Mouse (Mus musculus) liver, postnatal 0 days (tissue): ENCODE results near the gene Sipa1l3. TPM values are rescaled to one million over a fixed set of nuclear protein-coding genes. Genes with fewer than 3 reads are reported as not detected.

Experiments used
- ATAC-seq: fragments of 200-750 bp; cut with Nextera tagmentation; 2 replicates; pipeline ENCODE4 v1.8.0; 2017; ENCODE audit warnings: mild to moderate bottlenecking, moderate library complexity
- DNase-seq: peaks from one replicate; pipeline ENCODE4 v3.0.0-alpha.2; 2016
- H3K27ac ChIP-seq: fragments of 300-500 bp; sonication (generic); 2 replicates; pipeline ENCODE4 v1.5.1; 2014; ENCODE audit warnings: antibody characterized with exemption, moderate library complexity, mild to moderate bottlenecking, low read depth
- H3K27me3 ChIP-seq: fragments of 300-500 bp; sonication (generic); 2 replicates; pipeline ENCODE4 v1.6.1; 2014; ENCODE audit warnings: low read length, control low read depth, mixed read lengths; ENCODE audit not compliant: insufficient read depth
- H3K36me3 ChIP-seq: fragments of 300-500 bp; sonication (generic); replicated peaks from 2 replicates; pipeline ENCODE4 v1.6.1; 2014; ENCODE audit warnings: mild to moderate bottlenecking, control low read depth, low read length, moderate library complexity, mixed read lengths; ENCODE audit not compliant: insufficient read depth
- H3K4me1 ChIP-seq: fragments of 300-500 bp; sonication (generic); 2 replicates; pipeline ENCODE4 v1.6.1; 2014; ENCODE audit warnings: antibody characterized with exemption, mild to moderate bottlenecking, control low read depth; ENCODE audit not compliant: insufficient read depth
- H3K4me2 ChIP-seq: fragments of 300-500 bp; sonication (generic); 2 replicates; pipeline ENCODE4 v1.6.1; 2014; ENCODE audit warnings: low read depth, mild to moderate bottlenecking, low read length, moderate library complexity, mixed read lengths
- H3K4me3 ChIP-seq: fragments of 300-500 bp; sonication (generic); 2 replicates; pipeline ENCODE4 v1.5.1; 2014; ENCODE audit warnings: low read depth, low read length
- H3K9ac ChIP-seq: fragments of 300-500 bp; sonication (generic); replicated peaks from 2 replicates; pipeline ENCODE4 v1.6.1; 2014; ENCODE audit warnings: mild to moderate bottlenecking, moderate library complexity
- H3K9me3 ChIP-seq: fragments of 300-500 bp; sonication (generic); 2 replicates; pipeline ENCODE4 v1.6.1; 2016; ENCODE audit warnings: mild to moderate bottlenecking, control low read depth, low read length, mixed read lengths
- CTCF ChIP-seq: sonication (generic); IDR thresholded peaks from 2 replicates; pipeline ENCODE4 v1.5.1; 2016; ENCODE audit warnings: antibody characterized with exemption, low read depth
- EP300 ChIP-seq: IDR thresholded peaks from 2 replicates; pipeline ENCODE4 v1.6.1; 2016; ENCODE audit warnings: antibody characterized with exemption, low read depth, mild to moderate bottlenecking
- WGBS: fragments of 180-500 bp; shearing (Covaris S2); extraction: QIAGEN DNeasy Blood & Tissue Kit; methylation state at CpG from one replicate; pipeline ENCODE4 v1.1.7; 2014; ENCODE audit not compliant: insufficient replicate concordance; 5-methylcytosine and 5-hydroxymethylcytosine counted together
- polyA plus RNA-seq: library from polyadenylated mRNA; unstranded; fragments of >200 nt; fragmentation: Nextera tagmentation; extraction: Ambion mirVana; gene quantifications from 2 replicates; pipeline ENCODE4 v1.2.1, GENCODE M21; 2015

Gene Sipa1l3
- polyA plus RNA-seq, 1 experiment from 2014 or later, result 1.7 TPM

GRCm38 (mm10) chr7:29372123-29372522 lies 146.3 kb downstream of the Sipa1l3 start:
- no peak overlapping the region for H3K4me3 ChIP-seq
- ATAC-seq, result no peak
- no peak overlapping the region for H3K9ac ChIP-seq
- WGBS, result 75% methylated on average over 5 of the region's 5 CpGs
- no peaks in the 10 kb centered on the region for H3K9me3 ChIP-seq
- no peaks in the 10 kb centered on the region for H3K27me3 ChIP-seq
- H3K4me1 ChIP-seq, result no peaks in the 10 kb centered on the region
- TF ChIP-seq EP300 (no peak), CTCF (no peak)
- H3K27ac ChIP-seq, result no peak overlapping the region
- peaks cover 5% of the 10 kb centered on the region for H3K36me3 ChIP-seq
- H3K4me2 ChIP-seq, result no peak overlapping the region
- no peak for DNase-seq

- H3K27me3 ChIP-seq, result no peaks in the 10 kb centered on the region
- DNase-seq (no peak), ATAC-seq (no peak)
- no peak overlapping the region for H3K9ac ChIP-seq
- no peaks in the 10 kb centered on the region for H3K4me1 ChIP-seq
- TF ChIP-seq CTCF, result peak; percentile 53
- no peak for TF ChIP-seq EP300
- H3K36me3 ChIP-seq, result peaks cover 2% of the 10 kb centered on the region
- no peak overlapping the region for H3K4me3 ChIP-seq
- 64% methylated on average over 6 of the region's 6 CpGs for WGBS
- no peak overlapping the region for H3K4me2 ChIP-seq
- H3K27ac ChIP-seq, result no peak overlapping the region
- no peaks in the 10 kb centered on the region for H3K9me3 ChIP-seq
Measured at GRCm38 (mm10) chr7:29370031-29370430, 148.4 kb downstream of the Sipa1l3 start.

- 69% methylated on average over 5 of the region's 5 CpGs for WGBS
- Histone ChIP-seq H3K9ac (no peak overlapping the region), H3K36me3 (peaks cover 2% of the 10 kb centered on the region), H3K4me3 (no peak overlapping the region), H3K27me3 (no peaks in the 10 kb centered on the region), H3K27ac (no peak overlapping the region), H3K4me2 (no peak overlapping the region), H3K4me1 (no peaks in the 10 kb centered on the region), H3K9me3 (no peaks in the 10 kb centered on the region)
- TF ChIP-seq EP300, result no peak
- no peak for TF ChIP-seq CTCF
- ATAC-seq, result no peak
- DNase-seq, result no peak
Measured at GRCm38 (mm10) chr7:29368004-29368320, 150.5 kb downstream of the Sipa1l3 start.

DNA sequence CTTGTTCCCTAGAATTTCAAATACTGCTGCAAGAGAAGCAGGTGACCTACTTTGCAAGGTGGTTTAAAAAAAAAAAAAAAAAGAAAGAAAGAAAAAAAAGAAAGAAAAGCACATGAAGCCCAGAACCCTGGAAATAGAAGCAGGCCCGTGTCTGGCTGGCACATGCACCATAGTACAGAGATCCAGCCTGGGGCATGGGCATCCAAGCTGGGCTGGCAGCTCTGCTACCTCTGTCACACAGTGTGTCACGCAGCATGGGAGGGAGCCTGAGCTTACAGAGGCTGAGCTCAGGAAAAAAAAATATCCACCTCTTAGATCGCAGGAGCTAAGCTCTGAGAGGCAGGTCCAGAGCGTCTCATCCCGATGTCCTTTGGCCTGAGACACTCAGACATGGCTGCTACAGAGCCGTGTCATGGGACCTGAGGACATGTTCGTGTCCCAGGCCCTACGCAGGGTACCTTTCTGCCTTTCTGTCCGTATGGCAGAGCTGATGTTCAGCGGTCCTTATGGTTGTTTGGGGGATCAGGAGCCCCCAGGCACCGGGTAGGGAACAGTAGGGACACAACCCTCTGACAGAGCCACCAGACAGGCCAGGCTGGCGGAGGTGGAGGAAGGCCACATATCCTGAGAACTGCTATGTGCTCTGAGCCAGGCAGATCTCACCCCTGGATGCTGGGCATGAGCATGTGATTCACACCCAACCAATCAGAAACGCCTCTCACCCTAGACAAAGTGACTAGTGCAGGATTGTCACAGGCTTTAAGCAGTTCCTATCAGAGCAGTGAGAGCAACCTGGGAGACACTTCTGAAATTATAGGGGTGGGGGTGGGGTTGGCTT lies 151.1 kb downstream of the Sipa1l3 start:
- Histone ChIP-seq H3K4me2 (no peak overlapping the region), H3K9ac (no peak overlapping the region), H3K4me3 (no peak overlapping the region), H3K27ac (no peak overlapping the region), H3K9me3 (no peaks in the 10 kb centered on the region), H3K4me1 (no peaks in the 10 kb centered on the region), H3K36me3 (peaks cover 2% of the 10 kb centered on the region), H3K27me3 (no peaks in the 10 kb centered on the region)
- WGBS, result 84% methylated on average over 13 of the region's 13 CpGs
- TF ChIP-seq CTCF (no peak), EP300 (no peak)
- DNase-seq, result no peak
- ATAC-seq, result no peak

DNA sequence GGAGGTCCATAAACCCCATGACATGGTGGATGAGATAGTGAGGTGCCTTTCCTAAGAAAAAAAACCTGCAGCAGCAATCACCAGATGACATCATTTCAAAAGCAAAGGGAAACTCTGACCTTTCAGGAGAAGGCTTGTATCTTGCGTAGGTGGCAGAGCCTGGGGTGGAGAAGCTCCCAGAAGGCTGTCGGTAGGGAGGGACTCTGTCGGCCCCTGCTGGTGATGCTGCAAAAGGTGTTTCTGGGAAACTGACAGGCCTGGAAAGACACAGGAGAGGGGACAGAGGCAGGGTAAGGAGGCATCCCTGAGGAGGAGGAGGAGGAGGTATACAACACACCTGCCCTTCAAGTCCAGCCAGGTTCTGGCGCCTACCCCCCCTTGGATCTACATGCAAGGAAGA lies 154.4 kb downstream of the Sipa1l3 start:
- Histone ChIP-seq H3K4me1 (no peaks in the 10 kb centered on the region), H3K27me3 (no peaks in the 10 kb centered on the region), H3K4me2 (no peak overlapping the region), H3K9ac (no peak overlapping the region), H3K36me3 (0 out of 2 replicates have a peak, but pooled peaks cover 2% of the 10 kb centered on the region), H3K9me3 (no peaks in the 10 kb centered on the region), H3K4me3 (no peak overlapping the region), H3K27ac (no peak overlapping the region)
- DNase-seq, result peak; percentile 64
- TF ChIP-seq EP300, result no peak
- peak; percentile 85 for TF ChIP-seq CTCF
- ATAC-seq, result peak; percentile 78
- WGBS, result 41% methylated on average over 4 of the region's 4 CpGs

DNA sequence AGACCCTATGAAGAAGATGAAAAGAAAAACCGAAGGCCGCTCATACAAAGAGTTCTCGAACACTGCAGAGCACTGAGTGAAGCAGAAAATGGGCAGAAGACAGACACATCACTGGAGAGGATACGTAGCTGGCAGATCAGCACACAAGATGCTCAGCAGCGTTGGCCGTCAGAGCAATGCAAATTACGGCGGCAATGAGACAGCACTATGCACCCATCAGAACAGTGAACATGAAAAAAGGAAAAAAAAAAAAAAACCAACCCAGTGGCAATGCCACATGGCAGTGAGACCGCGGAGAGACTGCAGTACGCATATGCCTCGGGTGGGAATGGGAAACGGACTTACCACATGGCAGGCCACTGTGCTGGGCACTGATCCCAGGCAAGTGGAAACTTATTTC lies 156.9 kb downstream of the Sipa1l3 start:
- no peak for DNase-seq
- Histone ChIP-seq H3K4me2 (no peak overlapping the region), H3K4me3 (no peak overlapping the region), H3K9me3 (no peaks in the 10 kb centered on the region), H3K9ac (no peak overlapping the region), H3K27me3 (no peaks in the 10 kb centered on the region), H3K27ac (no peak overlapping the region), H3K4me1 (no peaks in the 10 kb centered on the region), H3K36me3 (peaks cover 2% of the 10 kb centered on the region; the same call in 1 of the 2 replicates)
- 90% methylated on average over 13 of the region's 13 CpGs for WGBS
- TF ChIP-seq CTCF (no peak), EP300 (no peak)
- no peak for ATAC-seq
